Mouse (Mus musculus): ENCODE measurements around the gene Vwa1. TPM values are rescaled to one million over a fixed set of nuclear protein-coding genes. Genes with fewer than 3 reads are reported as not detected.
"Not testable (repeated sequence)": the region's sequence is repeated elsewhere in the genome, so short reads cannot be mapped to it uniquely, and the experiment has no call there.

Gene Vwa1
- total RNA-seq, 2 experiments from 2014 or later = 7.1 to 14.6 TPM

DNA sequence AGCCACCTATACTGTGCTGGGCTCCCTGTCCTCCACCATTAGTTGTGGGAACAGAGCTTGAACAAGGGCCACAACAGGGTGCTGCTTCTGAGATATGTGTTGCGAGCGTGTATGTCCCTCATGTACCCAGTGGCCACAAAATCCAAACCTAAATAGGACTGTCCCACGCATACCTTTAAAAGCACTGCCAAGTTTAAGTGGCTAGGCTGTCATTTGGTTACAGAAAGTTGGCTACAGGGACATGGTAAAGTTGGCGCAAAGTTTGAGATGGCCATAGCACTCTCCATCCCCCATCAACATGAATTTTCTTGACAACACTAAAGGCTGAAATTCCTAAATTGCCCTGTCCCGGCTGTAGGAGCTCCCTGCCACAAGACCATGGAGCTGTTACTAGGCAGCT is 29.4 kb downstream of the Vwa1 start:
- DNase-seq = no peak

GRCm38 (mm10) chr4:155744474-155744873 is 30.0 kb downstream of the Vwa1 start:
- no peak for DNase-seq

GRCm38 (mm10) chr4:155742684-155743083 is 31.8 kb downstream of the Vwa1 start:
- DNase-seq = no peak

- DNase-seq = not testable (repeated sequence)
Measured at GRCm38 (mm10) chr4:155740681-155741080, 33.8 kb downstream of the Vwa1 start.

GRCm38 (mm10) chr4:155739741-155740636 is 34.5 kb downstream of the Vwa1 start:
- peak in 1 of 2 experiments; percentile 31 for DNase-seq

DNA sequence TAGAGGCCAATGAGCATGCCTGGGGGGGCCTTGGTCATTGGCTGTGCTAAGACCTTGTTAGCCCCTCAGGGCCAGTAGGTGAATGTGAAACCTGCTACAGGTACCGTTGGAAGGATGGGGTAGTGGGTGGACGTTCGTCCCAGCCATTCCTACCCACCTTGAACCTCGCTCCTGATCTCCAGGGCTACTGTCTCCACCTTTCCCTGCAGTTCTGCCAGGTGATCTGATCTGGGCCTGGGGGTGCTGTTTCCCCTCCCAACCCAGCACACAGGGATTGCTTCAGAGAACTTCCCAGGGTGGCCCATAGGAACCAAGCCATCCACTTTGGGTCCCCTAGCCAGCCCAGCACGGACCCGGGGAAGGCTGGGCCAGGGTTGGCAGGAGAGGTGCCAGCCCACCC is 35.3 kb downstream of the Vwa1 start:
- no peak for DNase-seq

DNA sequence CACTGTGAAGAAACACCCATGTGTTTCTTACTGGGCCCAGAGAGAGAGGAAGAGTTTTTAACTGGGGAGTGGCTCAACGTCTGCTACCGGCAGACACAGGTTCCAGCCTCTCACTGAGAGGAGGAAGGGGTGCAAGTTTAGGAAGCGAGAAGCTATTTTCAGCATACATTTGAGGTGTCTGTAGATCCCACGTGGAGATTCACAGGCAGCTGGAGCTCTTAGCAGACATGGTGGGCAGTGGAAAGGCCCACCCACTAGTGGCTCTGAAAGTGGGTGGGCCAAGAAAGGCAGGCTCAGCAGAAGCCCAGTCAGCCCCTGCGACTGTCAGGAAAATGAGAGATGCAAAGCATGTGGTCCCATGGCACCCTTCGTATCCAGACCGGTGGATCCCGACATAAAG is 36.2 kb downstream of the Vwa1 start:
- DNase-seq = no peak

GRCm38 (mm10) chr4:155736421-155736820 is 38.1 kb downstream of the Vwa1 start:
- no peak for DNase-seq

- no peak for DNase-seq
Measured at GRCm38 (mm10) chr4:155735788-155736187, 38.7 kb downstream of the Vwa1 start.

DNA sequence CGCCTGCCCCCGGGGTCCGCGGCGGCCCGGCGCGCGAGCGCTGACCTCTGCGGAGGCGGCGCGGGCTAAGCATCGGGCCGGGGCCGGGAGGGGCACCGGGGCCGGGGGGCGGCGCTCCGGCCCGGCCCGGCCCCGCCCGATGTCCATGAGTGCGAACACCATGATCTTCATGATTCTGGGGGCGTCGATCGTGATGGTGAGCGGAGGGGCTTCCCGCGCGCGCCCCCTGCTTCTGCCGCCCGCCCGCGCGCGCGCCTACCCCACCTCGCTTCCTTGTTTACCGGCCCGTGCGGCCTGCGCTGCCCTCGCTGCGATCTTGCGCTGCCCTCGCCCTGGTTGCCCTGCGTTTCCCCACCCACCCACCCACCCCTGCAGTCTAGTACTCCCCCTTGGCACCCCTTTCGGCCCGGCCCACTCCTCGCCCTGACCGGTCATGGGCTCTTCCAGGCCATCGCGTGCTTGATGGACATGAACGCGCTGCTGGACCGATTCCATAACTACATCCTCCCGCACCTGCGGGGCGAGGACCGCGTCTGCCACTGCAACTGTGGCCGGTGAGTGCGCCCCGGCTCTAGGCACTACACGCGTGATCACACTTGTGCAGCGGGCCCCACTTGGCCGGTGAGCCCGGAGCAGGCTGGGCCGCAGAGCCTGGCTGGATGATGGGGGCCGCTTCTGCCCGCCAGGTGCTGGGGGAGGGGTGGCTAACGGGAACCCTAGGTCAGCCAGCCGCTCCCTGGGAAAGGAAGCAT is 39.4 kb downstream of the Vwa1 start:
- peak; percentile 42 to 45 for DNase-seq

GRCm38 (mm10) chr4:155734350-155734941 is 40.1 kb downstream of the Vwa1 start, which contains the start of gene Tmem240:
Gene Tmem240 (plus strand): TSS chr4:155734800.
- DNase-seq = peak; percentile 92 to 94

DNA sequence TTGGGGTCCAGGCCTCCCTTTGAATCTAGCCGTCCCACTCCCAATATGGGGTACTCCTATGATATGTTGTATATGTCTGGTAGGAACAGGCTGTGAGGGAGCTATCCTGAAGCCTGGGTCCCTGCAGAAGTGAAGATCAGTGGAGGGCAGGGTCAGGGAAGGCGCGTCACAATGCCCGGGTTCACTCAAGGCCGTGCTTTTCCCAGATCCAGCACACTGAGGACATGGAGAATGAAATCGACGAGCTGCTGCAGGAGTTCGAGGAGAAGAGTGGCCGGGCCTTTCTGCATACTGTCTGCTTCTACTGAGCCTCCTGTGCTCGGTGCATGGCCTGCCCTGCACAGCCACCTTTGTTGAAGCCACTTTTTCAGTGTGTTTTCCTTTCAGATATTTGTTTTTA is 41.2 kb downstream of the Vwa1 start:
- DNase-seq = no peak

GRCm38 (mm10) chr4:155727993-155728392 is 46.5 kb downstream of the Vwa1 start:
- DNase-seq = no peak

DNA sequence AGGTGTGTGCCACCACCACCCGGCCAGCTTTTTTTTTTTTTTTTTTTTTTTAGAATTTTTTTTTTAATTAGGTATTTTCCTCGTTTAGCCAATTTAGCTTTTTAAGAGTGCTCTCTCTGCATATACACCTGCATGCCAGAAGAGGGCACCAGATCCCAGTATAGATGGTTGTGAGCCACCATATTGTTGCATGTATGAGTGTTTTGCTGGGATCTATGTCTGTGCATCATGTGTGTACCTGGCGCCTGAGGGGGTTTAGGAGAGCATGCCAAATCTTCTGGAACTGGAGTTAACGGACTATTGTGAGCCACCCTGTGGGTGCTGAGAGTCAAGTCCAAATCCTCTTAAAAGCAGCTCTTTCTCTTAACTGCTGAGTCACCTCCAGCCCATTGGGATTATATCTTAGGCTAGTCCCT is 52.8 kb downstream of the Vwa1 start:
- DNase-seq = peak; percentile 33 to 46

Small RNA genes within 50 kb of the gene (microRNA-seq; reads per million reads assigned to microRNA genes)
- 0 reads per million in 2 experiments for gene Gm27743

Other genes with a start within 250 kb of the Vwa1 start
- 10 to 100 TPM; 30.6 to 32.5 TPM for gene Nadk, start 212.3 kb downstream of the Vwa1 start, total RNA-seq (2021)
- gene Slc35e2, start 173.3 kb downstream of the Vwa1 start, total RNA-seq (2021) = 1 to 10 TPM; 9.0 TPM
- gene Cdk11b, start 149.8 kb downstream of the Vwa1 start, total RNA-seq (2021) = 10 to 100 TPM; 26.4 to 26.7 TPM
- not detected for gene Gm10563, start 129.3 kb downstream of the Vwa1 start, total RNA-seq (2021)
- gene Mmp23, start 121.3 kb downstream of the Vwa1 start, total RNA-seq (2021) = 1 to 10 TPM; 7.0 to 7.2 TPM
- 10 to 100 TPM; 24.1 to 24.7 TPM for gene Mib2, start 105.5 kb downstream of the Vwa1 start, total RNA-seq (2021)
- gene Fndc10, start 80.4 kb downstream of the Vwa1 start, total RNA-seq (2021) = 1 to 10 TPM; 1.1 to 1.8 TPM
- gene Ssu72, start 69.9 kb downstream of the Vwa1 start, total RNA-seq (2021) = 10 to 100 TPM; 42.9 to 50.7 TPM
- gene Tmem240, start 39.9 kb downstream of the Vwa1 start, total RNA-seq (2021) = under 1 TPM; 0.25 to 0.39 TPM
- gene Atad3a, start 13.6 kb downstream of the Vwa1 start, total RNA-seq (2021) = 10 to 100 TPM; 44.6 to 44.8 TPM
- under 1 TPM; 0.42 to 0.85 TPM for gene Tmem88b, start 11.2 kb upstream of the Vwa1 start, total RNA-seq (2021)
- not detected for gene Ankrd65, start 15.7 kb upstream of the Vwa1 start, total RNA-seq (2021)
- gene Mrpl20, start 28.2 kb upstream of the Vwa1 start, total RNA-seq (2021) = 10 to 100 TPM; 76.7 to 79.8 TPM
- 10 to 100 TPM; 17.9 to 25.7 TPM for gene Ccnl2, start 37.8 kb upstream of the Vwa1 start, total RNA-seq (2021)
- gene Aurkaip1, start 56.6 kb upstream of the Vwa1 start, total RNA-seq (2021) = 100 to 1,000 TPM; 106 to 108 TPM
- gene Mxra8, start 65.0 kb upstream of the Vwa1 start, total RNA-seq (2021) = 10 to 100 TPM; 22.0 to 26.6 TPM
- gene Dvl1, start 72.7 kb upstream of the Vwa1 start, total RNA-seq (2021) = 10 to 100 TPM; 45.0 to 51.5 TPM
- gene Tas1r3, start 88.7 kb upstream of the Vwa1 start, total RNA-seq (2021) = under 1 TPM; 0.22 to 0.23 TPM
- 1 to 10 TPM; 6.2 to 8.0 TPM for gene Cptp, start 94.7 kb upstream of the Vwa1 start, total RNA-seq (2021)
- gene Ints11, start 94.8 kb upstream of the Vwa1 start, total RNA-seq (2021) = 10 to 100 TPM; 14.7 to 14.9 TPM
- 10 to 100 TPM; 10.4 to 12.8 TPM for gene Pusl1, start 117.1 kb upstream of the Vwa1 start, total RNA-seq (2021)
- 1 to 10 TPM; 8.6 to 8.8 TPM for gene Acap3, start 117.1 kb upstream of the Vwa1 start, total RNA-seq (2021)
- gene Ube2j2, start 169.1 kb upstream of the Vwa1 start, total RNA-seq (2021) = 10 to 100 TPM; 53.0 to 55.9 TPM
- 10 to 100 TPM; 17.0 to 22.4 TPM for gene C1qtnf12, start 187.6 kb upstream of the Vwa1 start, total RNA-seq (2021)
- 1 to 10 TPM; 2.7 to 3.1 TPM for gene B3galt6, start 218.0 kb upstream of the Vwa1 start, total RNA-seq (2021)
- 10 to 100 TPM; 82.1 to 89.0 TPM for gene Sdf4, start 218.2 kb upstream of the Vwa1 start, total RNA-seq (2021)
- 1 to 10 TPM in 1 of 2 experiments, under 1 TPM in 1; 0.25 to 1.0 TPM for gene Tnfrsf4, start 239.1 kb upstream of the Vwa1 start, total RNA-seq (2021)

Measured in heart, adult 18-20 months (tissue).